Comparison of ENCODE assay signal across 25 mouse cellular contexts in genomic region chr9:72099945-72100685, GRCm38 (mm10). TPM values are rescaled to one million over a fixed set of nuclear protein-coding genes. Genes with fewer than 3 reads are reported as not detected.
DNase-seq lines count a peak whose midpoint lies in the region; ATAC-seq and TF ChIP-seq lines count a peak whose summit lies in the region.
"Had no signal": no experiment of that assay in that cellular context is flagged by ENCODE, and none has a peak within 500 bp of the region (broad histone marks: within the 10 kb centered on the region; RNA-seq: fewer than 3 reads in every experiment).

No protein-coding gene starts in this region.

- WGBS in lung, embryonic 14.5 days, result 61% methylated on average over 7 of the region's 7 CpGs
- WGBS in hindbrain, embryonic 14.5 days, result 82% methylated on average over 7 of the region's 7 CpGs
- 69% methylated on average over 7 of the region's 7 CpGs for WGBS in liver, embryonic 12.5 days (ENCODE audit: insufficient replicate concordance)

- no peak for TF ChIP-seq CTCF in lung, embryonic 14.5 days (IDR thresholded peaks at IDR 0.05; ENCODE audit: low read depth)
- no peak for TF ChIP-seq CTCF in gastrocnemius, adult 2 months (IDR thresholded peaks at IDR 0.05)

- H3K4me3 ChIP-seq in lung, embryonic 14.5 days (ENCODE audit: low read depth, low read length), result no peak overlapping the region
- H3K4me3 ChIP-seq in gastrocnemius, adult 2 months, result no peak overlapping the region
- no peak overlapping the region for H3K4me3 ChIP-seq in hindbrain, embryonic 14.5 days (replicated peaks; ENCODE audit: low read length)
- H3K4me3 ChIP-seq in liver, embryonic 12.5 days, result no peak overlapping the region
- H3K4me3 ChIP-seq: embryonic facial prominence, embryonic 12.5 days; heart, embryonic 12.5 days; left cerebral cortex, adult 2 months; limb, embryonic 10.5 days; midbrain, embryonic 10.5 days; neural tube, embryonic 13.5 days had no signal

- H3K27me3 ChIP-seq in lung, embryonic 14.5 days (ENCODE audit: insufficient read depth, low read length), result no peaks in the 10 kb centered on the region
- no peaks in the 10 kb centered on the region for H3K27me3 ChIP-seq in splenic B cell, adult 2 months (ENCODE audit: control insufficient read depth, insufficient read depth, low read length, poor library complexity, severe bottlenecking)
- H3K27me3 ChIP-seq in hindbrain, embryonic 14.5 days (ENCODE audit: control insufficient read depth, insufficient read depth, low read length), result no peaks in the 10 kb centered on the region
- H3K27me3 ChIP-seq in liver, embryonic 12.5 days (replicated peaks), result no peaks in the 10 kb centered on the region
- H3K27me3 ChIP-seq: embryonic facial prominence, embryonic 12.5 days; heart, embryonic 12.5 days; neural tube, embryonic 13.5 days had no signal

- intact Hi-C loops in gastrocnemius, adult 2 months (cut with DNase I), result no loop called here

- H3K9me3 ChIP-seq in lung, embryonic 14.5 days (ENCODE audit: low read depth, low read length), result no peaks in the 10 kb centered on the region
- no peaks in the 10 kb centered on the region for H3K9me3 ChIP-seq in hindbrain, embryonic 14.5 days (ENCODE audit: control insufficient read depth, low read length)
- H3K9me3 ChIP-seq in liver, embryonic 12.5 days (replicated peaks), result no peaks in the 10 kb centered on the region
- H3K9me3 ChIP-seq: embryonic facial prominence, embryonic 12.5 days; heart, embryonic 12.5 days; limb, embryonic 10.5 days; neural tube, embryonic 13.5 days had no signal

- H3K4me1 ChIP-seq in lung, embryonic 14.5 days (ENCODE audit: insufficient read depth), result no peaks in the 10 kb centered on the region
- no peaks in the 10 kb centered on the region; the same call in 1 of the 2 replicates for H3K4me1 ChIP-seq in hindbrain, embryonic 14.5 days (replicated peaks; ENCODE audit: control insufficient read depth, insufficient read depth, low read length)
- no peaks in the 10 kb centered on the region for H3K4me1 ChIP-seq in liver, embryonic 12.5 days
- H3K4me1 ChIP-seq: embryonic facial prominence, embryonic 12.5 days; limb, embryonic 10.5 days; midbrain, embryonic 10.5 days had no signal

- no peak for ATAC-seq in lung, embryonic 14.5 days (ENCODE audit: insufficient read depth)
- peak; percentile 33 for ATAC-seq in inflammation-experienced regulatory T-cells, adult 6 months
- no peak for ATAC-seq in hindbrain, embryonic 14.5 days (ENCODE audit: low FRiP score)
- no peak for ATAC-seq in liver, embryonic 12.5 days
- ATAC-seq: forebrain, embryonic 16.5 days; hindbrain, postnatal 0 days had no signal

- peaks cover 29% of the 10 kb centered on the region for H3K36me3 ChIP-seq in lung, embryonic 14.5 days (ENCODE audit: insufficient read depth)
- H3K36me3 ChIP-seq in splenic B cell, adult 2 months (ENCODE audit: control insufficient read depth, insufficient read depth, low read length, poor library complexity, severe bottlenecking), result no peaks in the 10 kb centered on the region
- no peaks in the 10 kb centered on the region; the same call in 1 of the 2 replicates for H3K36me3 ChIP-seq in hindbrain, embryonic 14.5 days (replicated peaks; ENCODE audit: control insufficient read depth, insufficient read depth)
- H3K36me3 ChIP-seq in liver, embryonic 12.5 days, result peaks cover 33% of the 10 kb centered on the region

- no peak overlapping the region for H3K9ac ChIP-seq in lung, embryonic 14.5 days
- no peak overlapping the region for H3K9ac ChIP-seq in hindbrain, embryonic 14.5 days
- H3K9ac ChIP-seq in liver, embryonic 12.5 days, result no peak overlapping the region
- H3K9ac ChIP-seq: embryonic facial prominence, embryonic 12.5 days; heart, embryonic 12.5 days; neural tube, embryonic 13.5 days had no signal

- peak; percentile 12 for DNase-seq in lung, embryonic 14.5 days
- DNase-seq in lung, postnatal 25 days (ENCODE audit: low spot score), result no peak
- peak; percentile 6 to 21 for DNase-seq in CD8-positive naive resting alpha-beta T cell, adult 2 months (ENCODE audit: low read depth in 2 of 2, low spot score in 2 of 2)
- DNase-seq in splenic B cell, adult 2 months (ENCODE audit: low read depth, low spot score), result peak; percentile 93
- no peak for DNase-seq in gastrocnemius, adult 2 months
- no peak for DNase-seq in hindbrain, embryonic 14.5 days (ENCODE audit: low spot score)
- DNase-seq: adrenal gland, postnatal 25 days; cerebellum, adult 11 months; cerebellum, postnatal 10 days; heart, postnatal 4 days; kidney, adult 8-10 months; layer of hippocampus, adult 9-11 months; lung, adult 2 months; lung, postnatal 4 days; right cerebral cortex, postnatal 25 days had no signal

- H3K4me2 ChIP-seq in lung, embryonic 14.5 days, result no peak overlapping the region
- H3K4me2 ChIP-seq in hindbrain, embryonic 14.5 days (replicated peaks), result no peak overlapping the region
- H3K4me2 ChIP-seq in liver, embryonic 12.5 days, result no peak overlapping the region
- H3K4me2 ChIP-seq: embryonic facial prominence, embryonic 12.5 days; heart, embryonic 12.5 days; neural tube, embryonic 13.5 days had no signal

- H3K27ac ChIP-seq in lung, embryonic 14.5 days (ENCODE audit: low read depth), result no peak overlapping the region
- no peak overlapping the region for H3K27ac ChIP-seq in gastrocnemius, adult 2 months
- no peak overlapping the region for H3K27ac ChIP-seq in hindbrain, embryonic 14.5 days
- no peak overlapping the region for H3K27ac ChIP-seq in liver, embryonic 12.5 days
- H3K27ac ChIP-seq: embryonic facial prominence, embryonic 12.5 days; hindbrain, postnatal 0 days; left cerebral cortex, adult 2 months; limb, embryonic 10.5 days; midbrain, embryonic 10.5 days; neural tube, embryonic 13.5 days had no signal

RNA-seq across cellular contexts. Expression of gene Tcf12, which starts 11.6 kb away (rescaled TPM):
- polyA plus RNA-seq in lung, embryonic 14.5 days (2014; fragmentation: Nextera tagmentation; extraction: Ambion mirVana), result 103 and 108 TPM in 2 replicates
- polyA plus RNA-seq in inflammation-experienced regulatory T-cells, adult 6 months (2017; shearing (Covaris generic)), result 10 to 100 TPM; 19.9 to 44.4 (median 40.1) TPM
- total RNA-seq in gastrocnemius, adult 2 months (2021), result 10 to 100 TPM; 24.3 to 32.1 TPM
- 83.0 and 94.8 TPM in 2 replicates for polyA plus RNA-seq in hindbrain, embryonic 14.5 days (2014; fragmentation: Nextera tagmentation; extraction: Ambion mirVana)
- polyA plus RNA-seq in liver, embryonic 12.5 days (2016; fragmentation: Nextera tagmentation; extraction: Ambion mirVana), result 19.7 and 19.9 TPM in 2 replicates

Comparison
In these comparisons a context has a peak if more than half of its experiments do, and no peak if none do; other contexts are left out.
1. DNase-seq: peak in lung, embryonic 14.5 days (single experiment), CD8-positive naive resting alpha-beta T cell, adult 2 months (2 of 2) and splenic B cell, adult 2 months (single experiment); none in lung, postnatal 25 days (single experiment), gastrocnemius, adult 2 months (single experiment) and hindbrain, embryonic 14.5 days (single experiment).